In the genomic region with DNA sequence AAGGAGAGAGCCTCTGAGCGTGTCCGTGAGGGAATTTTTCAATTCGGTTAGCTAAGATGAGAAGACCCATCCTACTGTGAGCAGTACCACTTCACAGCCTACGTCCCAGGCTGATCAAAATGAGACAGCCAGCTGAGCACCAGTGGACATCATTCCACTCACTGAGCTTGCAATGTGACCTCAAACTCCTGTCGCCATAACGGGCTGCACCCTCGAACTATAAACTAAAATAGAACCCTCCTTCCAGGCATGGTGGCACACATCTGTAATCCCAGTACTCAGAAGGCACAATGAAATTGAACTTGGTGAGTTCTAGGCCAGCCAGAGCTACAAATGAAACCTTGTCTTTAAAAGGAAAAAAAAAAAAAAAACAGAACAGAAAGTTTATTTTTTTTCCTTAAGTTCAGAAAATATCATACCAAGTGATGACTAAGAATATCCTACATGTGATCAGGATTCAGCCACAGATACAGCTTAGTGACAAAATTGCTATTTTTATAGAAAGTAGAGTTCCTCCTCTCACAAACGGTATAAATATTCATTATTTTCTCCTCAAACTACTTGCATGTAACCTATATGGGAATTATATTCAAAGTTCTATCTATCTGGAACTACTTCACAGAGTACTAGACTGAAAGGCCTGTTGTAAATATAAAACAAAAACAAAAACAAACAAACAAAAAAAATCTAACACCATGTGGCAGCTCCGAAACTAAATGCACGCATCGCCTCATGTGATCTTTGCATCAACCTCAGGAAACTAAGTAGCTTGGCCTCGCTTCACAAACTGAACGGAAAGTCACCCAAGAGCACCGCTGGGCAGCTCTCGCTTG, we compare ENCODE assay signal across 11 mouse cellular contexts. TPM values are rescaled to one million over a fixed set of nuclear protein-coding genes. Genes with fewer than 3 reads are reported as not detected.
DNase-seq lines count a peak whose midpoint lies in the region; ATAC-seq and TF ChIP-seq lines count a peak whose summit lies in the region.
"Had no signal": no experiment of that assay in that cellular context is flagged by ENCODE, and none has a peak within 500 bp of the region (broad histone marks: within the 10 kb centered on the region; RNA-seq: fewer than 3 reads in every experiment).

No protein-coding gene starts in this region.

- no peak for TF ChIP-seq POLR2A in kidney, adult 2 months (IDR thresholded peaks at IDR 0.05; ENCODE audit: low read depth, low read length)

- H3K27me3 ChIP-seq in kidney, adult 2 months (replicated peaks; ENCODE audit: control insufficient read depth, insufficient read depth, low read length): no peaks in the 10 kb centered on the region
- no peaks in the 10 kb centered on the region for H3K27me3 ChIP-seq in midbrain, embryonic 16.5 days (ENCODE audit: control insufficient read depth, insufficient read depth, low read depth, low read length)
- H3K27me3 ChIP-seq in midbrain, embryonic 15.5 days (replicated peaks): no peaks in the 10 kb centered on the region
- no peaks in the 10 kb centered on the region for H3K27me3 ChIP-seq in embryonic facial prominence, embryonic 15.5 days
- H3K27me3 ChIP-seq in stomach, embryonic 16.5 days (ENCODE audit: control insufficient read depth, insufficient read depth, low read length): no peaks in the 10 kb centered on the region

- no peak overlapping the region for H3K4me2 ChIP-seq in midbrain, embryonic 16.5 days (ENCODE audit: low read length)
- H3K4me2 ChIP-seq in midbrain, embryonic 15.5 days: no peak overlapping the region
- no peak overlapping the region for H3K4me2 ChIP-seq in embryonic facial prominence, embryonic 15.5 days (replicated peaks)
- no peak overlapping the region for H3K4me2 ChIP-seq in stomach, embryonic 16.5 days (ENCODE audit: low read depth, low read length)

- WGBS in kidney, adult 2 months: 71% methylated on average over 15 of the region's 15 CpGs
- 87% methylated on average over 15 of the region's 15 CpGs for WGBS in midbrain, embryonic 16.5 days
- 90% methylated on average over 15 of the region's 15 CpGs for WGBS in midbrain, embryonic 15.5 days
- WGBS in embryonic facial prominence, embryonic 15.5 days: 83% methylated on average over 15 of the region's 15 CpGs
- 85% methylated on average over 15 of the region's 15 CpGs for WGBS in stomach, embryonic 16.5 days

- ATAC-seq in midbrain, embryonic 16.5 days: no peak
- no peak for ATAC-seq in midbrain, embryonic 15.5 days (replicated peaks)
- ATAC-seq in embryonic facial prominence, embryonic 15.5 days (ENCODE audit: insufficient number of reproducible peaks, low FRiP score, low TSS enrichment, low read depth): no peak
- ATAC-seq in stomach, embryonic 16.5 days (ENCODE audit: insufficient read depth, low FRiP score): no peak

- no peaks in the 10 kb centered on the region for H3K9me3 ChIP-seq in midbrain, embryonic 16.5 days (replicated peaks; ENCODE audit: control insufficient read depth, low read length, poor library complexity, severe bottlenecking)
- no peaks in the 10 kb centered on the region for H3K9me3 ChIP-seq in midbrain, embryonic 15.5 days
- no peaks in the 10 kb centered on the region for H3K9me3 ChIP-seq in embryonic facial prominence, embryonic 15.5 days (replicated peaks)
- no peaks in the 10 kb centered on the region for H3K9me3 ChIP-seq in stomach, embryonic 16.5 days (replicated peaks; ENCODE audit: control insufficient read depth, low read length)

- no peak overlapping the region for H3K4me3 ChIP-seq in kidney, adult 2 months (ENCODE audit: insufficient read depth, low read depth, low read length)
- H3K4me3 ChIP-seq in midbrain, embryonic 16.5 days (ENCODE audit: low read depth, low read length): no peak overlapping the region
- no peak overlapping the region for H3K4me3 ChIP-seq in midbrain, embryonic 15.5 days
- H3K4me3 ChIP-seq in embryonic facial prominence, embryonic 15.5 days (replicated peaks): no peak overlapping the region
- no peak overlapping the region for H3K4me3 ChIP-seq in stomach, embryonic 16.5 days (replicated peaks; ENCODE audit: low read length)

- TF ChIP-seq CTCF in kidney, adult 2 months (conservative IDR thresholded peaks at IDR 0.05; ENCODE audit: insufficient read depth, insufficient read length, low read depth, low read length): no peak

- no peaks in the 10 kb centered on the region for H3K36me3 ChIP-seq in kidney, adult 2 months (ENCODE audit: control insufficient read depth, insufficient read depth, low read length)
- no peaks in the 10 kb centered on the region for H3K36me3 ChIP-seq in midbrain, embryonic 16.5 days (ENCODE audit: control insufficient read depth, insufficient read depth, low read length)
- no peaks in the 10 kb centered on the region for H3K36me3 ChIP-seq in midbrain, embryonic 15.5 days (replicated peaks)
- no peaks in the 10 kb centered on the region for H3K36me3 ChIP-seq in embryonic facial prominence, embryonic 15.5 days
- no peaks in the 10 kb centered on the region for H3K36me3 ChIP-seq in stomach, embryonic 16.5 days (ENCODE audit: control insufficient read depth, insufficient read depth, low read length)

- H3K9ac ChIP-seq in midbrain, embryonic 16.5 days (ENCODE audit: low read depth, low read length): no peak overlapping the region
- H3K9ac ChIP-seq in midbrain, embryonic 15.5 days: no peak overlapping the region
- no peak overlapping the region for H3K9ac ChIP-seq in embryonic facial prominence, embryonic 15.5 days
- no peak overlapping the region for H3K9ac ChIP-seq in stomach, embryonic 16.5 days (ENCODE audit: low read length)

- peaks cover 10% of the 10 kb centered on the region; the same call in 1 of the 2 replicates for H3K4me1 ChIP-seq in kidney, adult 2 months (ENCODE audit: control insufficient read depth, insufficient read depth, low read length)
- H3K4me1 ChIP-seq in midbrain, embryonic 16.5 days (ENCODE audit: control insufficient read depth, insufficient read depth, low read length): no peaks in the 10 kb centered on the region
- H3K4me1 ChIP-seq in midbrain, embryonic 15.5 days: peaks cover 7% of the 10 kb centered on the region; the same call in 1 of the 2 replicates
- peaks cover 35% of the 10 kb centered on the region for H3K4me1 ChIP-seq in embryonic facial prominence, embryonic 15.5 days
- H3K4me1 ChIP-seq in stomach, embryonic 16.5 days (ENCODE audit: control insufficient read depth, insufficient read depth, low read length): peaks cover 26% of the 10 kb centered on the region

- DNase-seq in kidney, adult 2 months: no peak
- DNase-seq in kidney, postnatal 36 days: no peak
- DNase-seq in adipocyte (ENCODE audit: low spot score): no peak
- DNase-seq: adrenal gland, adult 8-10 months; cerebellum, adult 18-20 months; gastrocnemius, postnatal 14 days; thymus, postnatal 25 days had no signal

- H3K27ac ChIP-seq in kidney, adult 2 months (ENCODE audit: insufficient read depth, low read depth, low read length): peak overlapping the region; percentile 77
- H3K27ac ChIP-seq in midbrain, embryonic 16.5 days (ENCODE audit: low read length): 0 out of 2 replicates have a peak overlapping the region, but pooled peaks have one; percentile 24
- no peak overlapping the region for H3K27ac ChIP-seq in midbrain, embryonic 15.5 days
- H3K27ac ChIP-seq in embryonic facial prominence, embryonic 15.5 days (replicated peaks): peak overlapping the region; percentile 31; the same call in 1 of the 2 replicates
- peak overlapping the region; percentile 65 for H3K27ac ChIP-seq in stomach, embryonic 16.5 days (ENCODE audit: low read length)

RNA-seq across cellular contexts. Expression of a gene that starts 50.9 kb away (rescaled TPM):
- polyA plus RNA-seq in kidney, adult 2 months (2012; rRNA removed): 38.1 and 42.0 TPM in 2 replicates
- polyA plus RNA-seq in midbrain, embryonic 16.5 days (2015; fragmentation: Nextera tagmentation; extraction: Ambion mirVana): 17.5 and 21.2 TPM in 2 replicates
- polyA plus RNA-seq in midbrain, embryonic 15.5 days (2015; fragmentation: Nextera tagmentation; extraction: Ambion mirVana): 22.0 and 22.1 TPM in 2 replicates
- 75.3 and 75.9 TPM in 2 replicates for polyA plus RNA-seq in embryonic facial prominence, embryonic 15.5 days (2015; fragmentation: Nextera tagmentation; extraction: Ambion mirVana)
- 99.2 and 106 TPM in 2 replicates for polyA plus RNA-seq in stomach, embryonic 16.5 days (2015; fragmentation: Nextera tagmentation; extraction: Ambion mirVana)
